Mouse (Mus musculus): ENCODE measurements around the gene Defb25. TPM values are rescaled to one million over a fixed set of nuclear protein-coding genes. Genes with fewer than 3 reads are reported as not detected.

Defb25 gene
- polyA plus RNA-seq, 1 experiment = not detected

DNA sequence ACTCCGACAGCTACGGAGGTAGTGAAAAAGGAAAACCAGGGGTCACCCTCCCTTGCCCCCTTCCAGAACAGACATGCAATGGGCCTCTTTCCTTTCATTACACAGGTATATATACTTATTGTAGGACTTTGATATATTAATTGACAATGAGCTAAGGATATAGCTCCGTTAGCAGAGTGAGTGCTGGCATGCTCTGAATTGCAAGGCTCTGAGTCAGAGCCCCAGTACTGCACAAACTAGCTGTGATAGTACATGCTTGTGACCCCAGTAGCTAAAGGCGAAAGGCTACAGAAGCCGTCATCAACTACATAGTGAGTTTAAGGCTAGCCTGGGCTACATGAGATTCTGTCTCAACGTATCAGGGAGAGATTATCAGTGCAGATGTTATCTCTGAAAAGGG, 7.1 kb upstream of the Defb25 start:
- Histone ChIP-seq H3K27ac (ENCODE audit: insufficient read depth, low read depth, low read length) (no peak overlapping the region), H3K4me1 (ENCODE audit: control insufficient read depth, insufficient read depth, low read length) (no peaks in the 10 kb centered on the region), H3K4me3 (ENCODE audit: insufficient read depth, low read length) (no peak overlapping the region)
- TF ChIP-seq CTCF (IDR thresholded peaks at IDR 0.05; ENCODE audit: low read depth, low read length) (no peak), POLR2A (IDR thresholded peaks at IDR 0.05; ENCODE audit: borderline replicate concordance, low read depth, low read length) (no peak)

DNA sequence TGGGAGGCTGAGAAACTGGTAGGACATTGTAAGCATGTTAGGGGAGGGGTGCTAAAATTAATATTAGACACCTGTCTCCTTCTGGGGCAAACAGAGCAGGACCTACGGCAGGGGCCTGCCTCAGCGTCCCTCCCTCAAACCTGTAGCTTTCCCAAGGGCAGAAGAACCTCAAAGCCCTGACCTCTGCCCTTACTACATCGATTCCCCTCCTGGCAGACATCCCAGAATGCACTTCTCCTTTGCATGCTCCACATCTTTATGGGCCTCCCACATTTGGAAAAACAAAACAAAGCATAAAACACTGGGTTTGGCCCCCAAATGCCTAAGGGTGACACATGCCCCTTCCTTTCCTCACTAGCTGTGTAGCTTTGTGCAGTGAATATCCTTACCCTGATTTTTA, 6.4 kb upstream of the Defb25 start:
- Histone ChIP-seq H3K4me3 (ENCODE audit: insufficient read depth, low read length) (no peak overlapping the region), H3K27ac (ENCODE audit: insufficient read depth, low read depth, low read length) (no peak overlapping the region), H3K4me1 (ENCODE audit: control insufficient read depth, insufficient read depth, low read length) (no peaks in the 10 kb centered on the region)
- TF ChIP-seq CTCF (IDR thresholded peaks at IDR 0.05; ENCODE audit: low read depth, low read length) (no peak), POLR2A (IDR thresholded peaks at IDR 0.05; ENCODE audit: borderline replicate concordance, low read depth, low read length) (no peak)

DNA sequence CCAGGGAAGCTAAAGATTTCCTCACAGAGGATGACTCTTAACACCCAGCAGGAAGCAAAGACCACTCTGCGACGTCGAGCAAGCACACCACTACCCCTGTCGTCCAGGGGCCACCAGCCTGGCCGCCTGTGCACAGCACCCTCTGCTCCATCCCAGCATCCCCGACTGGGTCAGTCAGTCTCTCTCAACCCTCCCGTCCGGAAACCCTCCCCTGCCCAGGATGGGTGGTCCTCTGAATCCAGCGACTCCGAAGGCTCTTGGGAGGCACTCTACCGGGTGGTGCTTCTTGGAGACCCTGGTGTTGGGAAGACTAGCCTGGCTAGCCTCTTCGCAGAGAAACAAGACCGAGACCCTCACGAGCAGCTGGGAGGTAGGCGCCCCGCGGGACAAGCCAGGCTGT, 5.2 kb upstream of the Defb25 start:
- no peak overlapping the region for H3K27ac ChIP-seq (ENCODE audit: insufficient read depth, low read depth, low read length)
- TF ChIP-seq CTCF (IDR thresholded peaks at IDR 0.05; ENCODE audit: low read depth, low read length) = no peak
- TF ChIP-seq POLR2A (IDR thresholded peaks at IDR 0.05; ENCODE audit: borderline replicate concordance, low read depth, low read length) = no peak
- no peaks in the 10 kb centered on the region for H3K4me1 ChIP-seq (ENCODE audit: control insufficient read depth, insufficient read depth, low read length)
- H3K4me3 ChIP-seq (ENCODE audit: insufficient read depth, low read length) = no peak overlapping the region

DNA sequence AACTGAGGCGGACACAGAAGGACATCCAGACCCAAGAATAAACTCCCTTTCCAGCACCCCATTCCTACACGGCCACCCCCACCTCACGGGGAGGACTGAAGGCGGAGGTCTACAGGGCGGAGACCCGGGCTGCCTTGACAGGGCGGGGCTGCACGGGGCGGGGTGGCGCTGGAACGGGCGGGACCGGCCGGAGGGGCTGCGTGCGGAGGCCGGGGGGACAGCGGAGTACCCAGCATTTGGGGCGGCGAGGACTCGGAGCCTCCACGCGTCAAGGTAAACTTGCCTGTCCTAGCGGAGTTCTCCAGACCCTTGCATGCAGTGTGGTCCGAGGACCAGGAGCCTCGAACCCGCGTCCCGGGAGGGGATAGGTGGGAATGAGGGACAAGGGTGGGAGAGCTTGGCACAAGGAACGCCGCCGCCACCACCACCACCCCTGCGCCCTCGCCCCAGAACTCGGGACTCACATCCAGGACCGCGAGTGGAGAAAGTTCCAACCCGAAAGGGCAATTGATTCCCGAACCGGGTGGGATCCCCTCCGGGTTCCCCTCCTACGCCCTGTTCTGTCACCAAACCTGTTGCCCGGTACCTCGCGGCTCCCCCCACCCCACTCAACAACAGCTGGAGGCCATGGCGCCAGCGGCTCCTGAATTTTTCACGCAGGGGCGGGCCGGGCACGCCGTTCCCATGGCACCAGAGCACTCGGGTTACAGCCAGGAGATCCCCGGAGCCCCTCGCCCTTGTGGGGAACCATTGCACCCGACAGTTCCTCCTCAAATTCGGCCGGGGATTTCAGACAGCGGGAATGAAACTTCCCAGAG, 4.1 kb upstream of the Defb25 start, which contains the start of gene Rem1:
Gene Rem1 (plus strand): TSS at position 178 of the 818 bp plus-strand sequence.
- Histone ChIP-seq H3K4me3 (ENCODE audit: insufficient read depth, low read length) (no peak within 1 kb of the TSS), H3K4me1 (ENCODE audit: control insufficient read depth, insufficient read depth, low read length) (no peaks in the 10 kb centered on the region), H3K27ac (ENCODE audit: insufficient read depth, low read depth, low read length) (no peak within 1 kb of the TSS)
- no peak for TF ChIP-seq CTCF (IDR thresholded peaks at IDR 0.05; ENCODE audit: low read depth, low read length)
- no peak for TF ChIP-seq POLR2A (IDR thresholded peaks at IDR 0.05; ENCODE audit: borderline replicate concordance, low read depth, low read length)

DNA sequence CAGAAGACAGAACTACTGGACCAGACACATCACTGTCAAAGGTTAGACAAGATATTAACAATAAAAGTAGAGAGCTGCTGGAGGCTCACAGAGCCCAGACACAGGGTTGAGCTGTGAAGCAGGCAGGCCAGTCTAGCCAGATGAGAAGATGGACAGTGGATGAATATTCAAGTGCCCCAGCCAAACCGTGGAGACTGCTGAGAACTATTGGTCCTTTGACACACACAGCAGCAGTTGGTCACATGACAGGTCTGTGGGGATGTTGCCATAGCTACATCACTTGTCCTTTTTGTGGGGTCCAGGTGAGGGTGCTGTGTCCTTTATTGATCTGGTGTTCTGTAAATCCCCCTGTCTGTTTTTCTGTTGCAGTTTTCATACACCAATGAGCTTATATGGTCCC, 2.4 kb upstream of the Defb25 start:
- Histone ChIP-seq H3K4me1 (ENCODE audit: control insufficient read depth, insufficient read depth, low read length) (peaks cover under 1% of the 10 kb centered on the region; the same call in 1 of the 2 replicates), H3K4me3 (ENCODE audit: insufficient read depth, low read length) (no peak overlapping the region), H3K27ac (ENCODE audit: insufficient read depth, low read depth, low read length) (no peak overlapping the region)
- TF ChIP-seq POLR2A (IDR thresholded peaks at IDR 0.05; ENCODE audit: borderline replicate concordance, low read depth, low read length) = no peak
- no peak for TF ChIP-seq CTCF (IDR thresholded peaks at IDR 0.05; ENCODE audit: low read depth, low read length)

DNA sequence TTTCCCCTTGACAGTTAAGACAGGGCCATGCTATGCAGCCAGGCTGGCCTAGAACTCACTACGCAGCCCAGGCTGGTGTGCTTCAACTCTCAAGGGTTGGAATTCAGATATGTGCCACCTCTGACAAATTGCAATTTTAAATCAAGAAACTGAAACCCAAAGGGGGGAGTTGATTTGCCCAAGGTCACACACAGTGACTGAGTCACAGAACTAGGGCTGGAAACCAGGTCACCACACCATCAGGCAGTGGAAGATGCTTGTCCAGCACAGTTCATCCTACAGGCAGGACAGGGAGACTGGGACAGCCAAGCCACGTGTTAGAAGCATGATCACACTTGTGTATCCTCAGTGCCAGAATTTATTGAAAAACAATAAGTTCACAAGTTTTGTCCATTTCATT, 1.7 kb upstream of the Defb25 start:
- H3K4me3 ChIP-seq (ENCODE audit: insufficient read depth, low read length) = no peak overlapping the region
- H3K27ac ChIP-seq (ENCODE audit: insufficient read depth, low read depth, low read length) = no peak overlapping the region
- TF ChIP-seq CTCF (IDR thresholded peaks at IDR 0.05; ENCODE audit: low read depth, low read length) = no peak
- no peak for TF ChIP-seq POLR2A (IDR thresholded peaks at IDR 0.05; ENCODE audit: borderline replicate concordance, low read depth, low read length)
- H3K4me1 ChIP-seq (ENCODE audit: control insufficient read depth, insufficient read depth, low read length) = peaks cover 2% of the 10 kb centered on the region; the same call in 1 of the 2 replicates

DNA sequence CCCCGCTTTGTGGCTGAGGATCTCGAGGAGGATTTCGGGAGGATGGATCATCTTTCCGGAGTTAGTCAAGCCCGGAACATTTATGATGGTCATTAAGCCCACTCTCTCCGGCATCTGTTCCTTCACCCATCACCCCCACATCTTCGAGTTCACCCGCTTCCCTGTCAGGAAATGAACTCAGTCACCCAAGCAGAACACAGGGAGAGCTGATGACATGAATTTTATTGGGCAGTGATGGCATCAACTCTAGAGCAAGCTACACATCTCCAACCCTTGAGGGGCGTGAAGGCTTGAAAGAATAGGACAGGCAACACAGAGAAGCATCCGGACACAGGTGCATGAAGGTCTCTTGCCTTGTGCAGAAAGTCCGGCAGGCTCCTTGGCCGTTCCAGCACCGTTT, 702 bp downstream of the Defb25 start:
- Histone ChIP-seq H3K27ac (ENCODE audit: insufficient read depth, low read depth, low read length) (no peak overlapping the region), H3K4me1 (ENCODE audit: control insufficient read depth, insufficient read depth, low read length) (peaks cover 2% of the 10 kb centered on the region; the same call in 1 of the 2 replicates), H3K4me3 (ENCODE audit: insufficient read depth, low read length) (no peak overlapping the region)
- TF ChIP-seq CTCF (IDR thresholded peaks at IDR 0.05; ENCODE audit: low read depth, low read length) = no peak
- TF ChIP-seq POLR2A (IDR thresholded peaks at IDR 0.05; ENCODE audit: borderline replicate concordance, low read depth, low read length) = no peak

DNA sequence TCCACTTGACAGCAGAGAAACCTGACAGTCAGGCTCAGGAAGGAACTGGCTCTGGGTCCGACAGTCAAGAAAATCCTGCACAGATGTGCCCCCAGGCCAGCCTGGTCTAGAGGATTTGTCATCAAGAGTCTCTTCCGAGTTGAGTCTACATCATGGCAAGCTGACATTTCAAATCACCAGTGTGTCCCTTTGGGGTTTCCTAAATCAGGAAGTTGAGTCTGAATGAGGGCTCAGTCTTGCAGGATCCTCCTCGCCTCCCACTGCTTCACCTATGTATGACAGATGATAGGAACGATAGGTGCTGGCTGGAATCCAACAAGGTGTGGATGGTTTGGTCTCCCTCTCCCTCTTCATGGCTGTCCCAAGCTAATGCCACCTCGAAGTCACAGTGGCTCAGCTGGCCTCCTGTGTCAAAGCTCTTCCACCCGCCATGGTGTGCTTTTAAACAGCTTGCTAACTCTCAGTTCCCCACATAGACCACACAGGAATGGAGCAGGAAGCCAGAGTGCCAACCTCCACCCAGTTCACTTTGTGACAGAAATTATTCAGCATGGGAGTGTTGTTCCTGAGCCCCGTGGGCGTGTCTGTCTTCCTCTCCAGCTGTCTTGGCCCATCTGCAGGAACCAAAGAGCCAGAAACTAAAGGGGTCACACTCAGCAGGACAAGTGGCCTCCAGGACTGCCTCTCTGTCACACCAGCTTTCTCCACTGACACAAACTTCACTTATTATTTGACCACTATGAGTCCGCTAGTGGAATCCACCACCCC, 2.3 kb downstream of the Defb25 start:
- no peak overlapping the region for H3K27ac ChIP-seq (ENCODE audit: insufficient read depth, low read depth, low read length)

DNA sequence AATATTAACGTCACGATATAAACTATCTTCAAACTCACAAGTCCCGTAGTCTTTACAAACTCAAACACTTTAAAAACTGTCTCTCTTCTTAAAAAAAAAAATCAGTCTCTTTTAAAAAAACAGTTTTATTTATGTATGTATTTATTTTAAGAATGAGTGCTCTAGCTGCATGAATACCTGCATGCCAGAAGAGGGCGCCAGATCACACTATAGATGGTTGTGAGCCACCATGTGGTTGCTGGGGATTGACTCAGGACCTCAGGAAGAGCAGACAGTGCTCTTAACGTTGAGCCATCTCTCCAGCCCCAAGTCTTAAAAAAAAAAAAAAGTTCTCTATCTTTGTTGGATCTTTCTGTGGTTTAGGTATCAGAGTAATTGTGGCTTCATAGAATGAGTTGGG, 5.5 kb downstream of the Defb25 start:
- Histone ChIP-seq H3K4me1 (ENCODE audit: control insufficient read depth, insufficient read depth, low read length) (peaks cover 2% of the 10 kb centered on the region; the same call in 1 of the 2 replicates), H3K27ac (ENCODE audit: insufficient read depth, low read depth, low read length) (no peak overlapping the region), H3K4me3 (ENCODE audit: insufficient read depth, low read length) (no peak overlapping the region)
- TF ChIP-seq CTCF (IDR thresholded peaks at IDR 0.05; ENCODE audit: low read depth, low read length) (no peak), POLR2A (IDR thresholded peaks at IDR 0.05; ENCODE audit: borderline replicate concordance, low read depth, low read length) (no peak)

More for the DNA sequence above, 2.3 kb downstream of the Defb25 start:
- Histone ChIP-seq H3K4me1 (ENCODE audit: control insufficient read depth, insufficient read depth, low read length) (peaks cover 2% of the 10 kb centered on the region; the same call in 1 of the 2 replicates), H3K4me3 (ENCODE audit: insufficient read depth, low read length) (no peak overlapping the region)
- TF ChIP-seq POLR2A (IDR thresholded peaks at IDR 0.05; ENCODE audit: borderline replicate concordance, low read depth, low read length) = no peak
- TF ChIP-seq CTCF (IDR thresholded peaks at IDR 0.05; ENCODE audit: low read depth, low read length) = no peak

DNA sequence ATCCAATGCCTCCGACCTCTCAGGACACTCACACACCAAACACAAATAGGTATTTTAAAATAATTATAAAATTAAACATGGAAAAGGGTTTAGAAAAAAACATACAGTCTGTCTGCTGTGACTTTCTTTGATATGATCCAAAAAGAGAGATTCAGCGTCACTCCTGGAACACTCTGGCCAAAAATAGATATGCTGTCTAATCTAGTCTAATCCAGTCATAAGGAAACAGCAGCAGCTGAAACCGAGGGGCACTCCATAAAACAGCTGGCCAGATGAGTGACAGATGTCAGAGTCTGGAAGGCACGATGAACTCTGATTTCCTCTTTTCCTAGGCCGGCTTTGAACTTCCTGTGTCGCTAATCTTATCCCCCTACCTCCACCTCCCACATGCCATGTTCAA, 6.4 kb downstream of the Defb25 start:
- no peak overlapping the region for H3K4me3 ChIP-seq (ENCODE audit: insufficient read depth, low read length)
- no peak for TF ChIP-seq CTCF (IDR thresholded peaks at IDR 0.05; ENCODE audit: low read depth, low read length)
- TF ChIP-seq POLR2A (IDR thresholded peaks at IDR 0.05; ENCODE audit: borderline replicate concordance, low read depth, low read length) = no peak
- peaks cover 2% of the 10 kb centered on the region; the same call in 1 of the 2 replicates for H3K4me1 ChIP-seq (ENCODE audit: control insufficient read depth, insufficient read depth, low read length)
- no peak overlapping the region for H3K27ac ChIP-seq (ENCODE audit: insufficient read depth, low read depth, low read length)

Measured in bone marrow macrophage, adult 2 months (primary cell).